Mouse (Mus musculus) left cerebral cortex, adult 8-10 months (tissue): ENCODE results near the gene Gm13090. TPM values are rescaled to one million over a fixed set of nuclear protein-coding genes. Genes with fewer than 3 reads are reported as not detected.
A peak's percentile ranks its signal among the peaks of the same experiment; 100 is the strongest.

Experiments
- DNase-seq, 2 experiments: peaks; one replicate each; pipeline ENCODE4 v3.0.0; 2022; ENCODE audit warnings: low spot score in 2 of 2
- total RNA-seq, 4 experiments: library from RNA; stranded (reverse); gene quantifications; 2 replicates each; pipeline ENCODE4 v1.2.4; 2022

Gm13090 gene
- total RNA-seq, 4 experiments from 2014 or later = not detected

DNA sequence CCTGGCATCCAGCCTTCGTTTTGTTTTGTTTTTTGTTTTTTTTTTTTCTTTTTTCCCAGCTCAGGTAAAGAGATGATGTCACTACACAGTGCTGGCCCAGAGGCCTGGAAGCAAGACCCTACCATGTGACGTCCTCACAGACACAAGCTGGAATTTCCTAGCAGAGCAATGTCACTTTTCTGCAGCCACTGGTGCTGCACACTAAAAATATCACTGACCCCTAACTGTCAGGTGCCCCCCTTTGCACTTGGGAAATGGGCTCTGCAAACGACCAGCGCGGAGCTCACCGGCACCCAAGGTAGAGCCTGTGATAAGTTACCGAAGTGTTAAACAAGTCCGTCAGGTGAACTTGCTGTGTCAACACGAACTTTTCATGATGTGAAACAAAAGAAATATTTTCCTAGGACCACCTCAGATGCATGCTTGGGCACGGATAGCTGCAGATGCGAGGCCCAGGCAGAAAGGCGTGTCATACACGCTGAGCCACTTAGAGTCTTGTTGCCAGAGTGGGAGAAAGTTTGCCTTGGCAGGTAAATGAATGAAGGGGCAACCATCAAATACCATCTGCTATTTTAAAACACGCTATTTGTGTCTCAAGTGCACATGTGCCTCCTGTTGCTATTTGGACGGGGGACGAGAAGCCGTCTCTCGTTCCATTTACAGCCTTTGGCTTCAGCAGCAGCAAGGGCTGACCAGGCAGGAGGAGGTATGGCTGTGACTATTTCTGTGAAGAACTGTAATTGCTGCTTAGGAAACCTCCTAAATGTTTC lies 7.1 kb downstream of the Gm13090 start:
- DNase-seq = no peak

DNA sequence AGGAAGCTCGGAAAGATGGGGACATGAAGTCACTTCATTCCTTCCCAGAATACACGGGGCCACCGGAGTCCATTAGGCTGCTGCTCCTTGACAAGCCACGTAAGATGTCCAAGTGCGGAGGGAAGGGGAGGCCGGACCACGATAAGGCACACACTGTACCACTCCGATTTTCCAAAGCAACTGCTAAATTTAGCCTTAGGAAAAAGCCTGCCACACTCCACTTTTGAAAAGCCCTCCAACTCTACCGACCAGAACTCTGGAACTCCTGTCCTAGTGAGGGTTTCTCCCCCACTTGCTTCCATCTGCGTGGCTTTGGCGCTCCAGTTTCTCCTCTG lies 7.7 kb downstream of the Gm13090 start:
- no peak for DNase-seq

DNA sequence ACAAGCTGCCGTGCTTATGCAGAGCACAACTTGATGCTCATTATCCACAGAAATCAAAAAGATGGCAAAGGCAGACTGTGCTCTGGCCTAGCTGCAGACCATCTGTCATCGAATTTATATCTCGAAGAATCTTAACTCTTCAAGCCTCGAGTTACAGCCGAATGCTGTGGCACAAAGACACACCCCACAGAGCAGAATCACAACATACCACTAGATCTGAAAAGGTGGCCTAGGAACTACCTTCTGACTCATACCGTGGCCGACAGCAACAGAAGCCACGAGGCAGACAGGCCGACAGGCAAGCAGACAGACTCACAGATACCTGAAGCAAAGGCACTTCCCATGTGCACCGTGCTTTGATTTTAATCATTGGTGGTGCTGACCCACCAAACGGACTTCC lies 14.3 kb downstream of the Gm13090 start:
- DNase-seq = no peak

DNA sequence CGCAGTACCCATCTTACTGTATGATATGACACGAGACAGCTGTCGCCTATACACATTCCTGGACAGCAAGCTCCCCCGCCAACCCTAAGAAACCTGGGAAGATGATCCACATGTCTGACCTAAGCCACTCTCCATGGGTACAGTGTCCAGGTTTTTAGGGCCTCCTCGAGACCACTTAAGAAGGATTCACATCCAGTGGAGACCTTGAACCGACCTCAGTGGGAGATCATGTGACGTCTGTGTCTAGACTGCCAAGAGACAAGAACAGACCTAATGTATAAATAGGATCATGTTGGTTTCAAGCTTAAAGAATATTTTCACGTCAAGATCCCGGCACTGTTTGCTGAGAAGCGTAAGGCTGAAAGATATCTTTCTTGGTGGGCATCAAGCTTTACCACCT lies 14.8 kb downstream of the Gm13090 start:
- no peak for DNase-seq

DNA sequence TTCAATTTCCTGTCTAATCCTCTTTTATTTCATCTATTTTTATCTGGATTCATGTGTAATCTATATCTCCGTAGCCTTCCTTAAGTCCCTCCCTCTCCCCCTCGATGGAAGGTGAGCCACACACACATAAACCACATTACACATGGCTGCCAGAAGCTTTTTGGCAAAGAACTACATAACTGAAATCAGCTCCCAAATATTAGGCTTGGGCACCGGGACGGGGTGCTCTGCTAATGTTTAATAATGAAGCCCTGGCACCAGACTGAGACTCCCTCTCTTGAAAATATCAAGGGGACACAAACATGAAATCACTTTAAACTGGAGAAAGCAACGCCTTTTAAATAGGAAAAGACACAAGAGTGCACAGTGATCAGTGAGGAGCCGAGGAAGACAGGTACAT lies 16.5 kb downstream of the Gm13090 start:
- DNase-seq = no peak

DNA sequence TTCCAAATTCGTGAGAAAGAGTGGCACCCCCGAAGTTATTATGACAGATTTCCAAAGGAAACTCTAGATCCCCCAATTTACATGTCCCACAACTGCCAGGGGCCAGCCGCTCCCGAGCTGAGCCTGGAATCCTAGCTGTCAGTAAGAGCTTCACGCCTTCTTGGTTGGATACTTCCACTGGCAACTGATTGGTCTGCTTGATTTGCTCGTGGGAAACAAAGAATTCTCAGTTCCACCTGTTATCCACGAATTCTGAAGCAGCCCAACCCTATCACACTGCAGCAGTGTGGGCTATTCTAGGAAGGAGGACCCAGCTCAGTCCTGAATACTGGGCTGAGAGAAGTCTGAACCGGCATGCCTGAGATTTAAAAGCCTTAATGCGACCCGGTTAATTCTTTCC lies 17.1 kb downstream of the Gm13090 start:
- no peak for DNase-seq

DNA sequence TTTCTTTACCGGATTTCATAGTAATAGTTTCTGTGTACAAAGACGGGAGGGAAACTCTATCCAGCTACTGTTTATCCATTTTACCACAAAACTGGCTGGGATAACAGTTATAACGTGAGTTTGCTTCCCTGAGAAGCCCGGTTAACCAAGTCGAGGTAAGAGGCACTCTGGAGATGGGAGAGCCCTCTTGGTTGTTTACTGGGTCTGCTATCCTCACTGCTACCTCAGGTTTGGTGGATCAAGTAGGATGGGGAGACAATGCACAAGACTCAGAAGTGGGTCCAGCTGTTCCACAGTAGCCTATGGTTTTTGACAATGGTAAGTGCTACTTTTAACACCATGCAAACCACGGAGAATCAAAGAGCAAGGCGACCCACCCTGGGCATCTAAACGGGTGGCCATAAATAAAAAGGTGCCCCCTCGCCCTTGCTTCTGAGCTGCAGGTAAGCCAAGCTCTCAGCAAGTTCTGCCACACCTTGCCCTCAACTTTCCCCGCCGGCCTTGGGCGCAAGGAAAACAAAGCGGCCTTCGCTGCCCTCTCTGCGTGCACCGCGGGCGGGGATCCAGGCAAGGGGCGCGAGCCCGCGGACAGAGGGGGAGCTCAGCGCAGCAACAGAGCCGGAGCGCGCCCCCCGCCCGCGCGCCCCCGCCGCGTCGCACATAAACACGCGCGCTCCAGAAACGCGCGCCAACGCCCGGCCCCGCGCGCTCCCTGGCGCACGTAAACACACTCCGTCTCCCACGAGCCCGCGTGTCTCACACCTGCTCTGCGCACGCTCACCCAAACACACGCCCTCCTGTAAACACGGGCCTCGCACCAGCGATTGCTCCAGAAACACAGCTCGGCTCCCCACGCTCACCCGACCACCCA lies 18.0 kb downstream of the Gm13090 start:
- DNase-seq = peak in 1 of 2 experiments; percentile 68

DNA sequence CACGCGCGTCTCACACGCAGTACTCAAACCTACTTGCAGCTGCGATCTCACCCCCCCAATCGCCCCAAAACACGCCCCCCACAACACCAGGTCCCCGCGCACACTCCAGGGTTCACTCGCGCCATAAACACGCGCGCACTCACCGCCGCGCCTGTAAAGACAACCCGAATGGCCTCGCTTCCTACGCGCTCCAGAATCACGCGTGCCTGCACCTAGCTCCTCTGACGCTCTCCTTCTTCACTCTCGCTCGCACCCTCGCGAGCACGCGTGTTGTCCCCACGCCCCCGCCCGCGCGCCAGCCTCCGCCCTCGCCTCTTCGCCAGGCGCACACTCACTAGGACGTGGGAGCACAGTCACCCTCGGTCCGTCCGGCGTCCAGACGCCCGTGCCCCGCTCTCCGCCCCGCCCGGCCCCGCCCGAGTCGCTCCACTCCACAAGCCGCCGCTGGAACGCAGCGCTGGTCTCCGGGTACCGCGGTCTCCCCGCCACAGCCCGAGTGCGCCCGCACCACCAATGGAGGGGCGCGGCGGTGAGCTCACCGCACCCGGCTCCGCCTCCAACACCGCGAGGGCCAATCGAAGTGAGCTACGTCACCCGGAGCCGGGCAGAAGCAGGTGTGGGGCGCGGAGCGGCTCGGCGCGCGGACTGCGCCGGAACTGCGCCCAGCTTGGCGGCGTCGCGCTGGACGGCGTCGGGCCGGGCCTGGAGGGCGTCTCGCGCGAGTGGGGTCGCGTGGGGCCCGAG lies 18.8 kb downstream of the Gm13090 start:
- peak; percentile 80 to 86 for DNase-seq

DNA sequence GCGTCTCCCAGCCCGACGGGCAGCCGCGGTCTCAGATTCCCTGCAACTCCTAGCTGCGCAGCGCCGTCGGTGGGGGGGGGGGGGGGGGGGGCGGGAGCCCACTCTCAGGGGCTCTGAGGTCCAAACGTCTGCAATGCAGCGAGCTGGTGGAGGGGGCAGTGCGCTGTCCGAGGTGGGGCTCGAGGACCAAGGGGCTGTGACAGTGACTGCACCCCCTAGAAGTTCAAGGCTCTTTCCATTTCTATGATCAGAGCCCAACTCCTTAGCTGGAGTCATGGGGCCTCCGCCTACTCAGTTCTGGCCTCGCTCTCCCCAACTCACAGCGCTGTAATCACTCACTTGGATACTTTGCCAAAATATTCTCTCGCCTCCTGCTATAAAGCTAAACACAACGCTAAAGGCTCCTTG lies 19.5 kb downstream of the Gm13090 start:
- DNase-seq = no peak

DNA sequence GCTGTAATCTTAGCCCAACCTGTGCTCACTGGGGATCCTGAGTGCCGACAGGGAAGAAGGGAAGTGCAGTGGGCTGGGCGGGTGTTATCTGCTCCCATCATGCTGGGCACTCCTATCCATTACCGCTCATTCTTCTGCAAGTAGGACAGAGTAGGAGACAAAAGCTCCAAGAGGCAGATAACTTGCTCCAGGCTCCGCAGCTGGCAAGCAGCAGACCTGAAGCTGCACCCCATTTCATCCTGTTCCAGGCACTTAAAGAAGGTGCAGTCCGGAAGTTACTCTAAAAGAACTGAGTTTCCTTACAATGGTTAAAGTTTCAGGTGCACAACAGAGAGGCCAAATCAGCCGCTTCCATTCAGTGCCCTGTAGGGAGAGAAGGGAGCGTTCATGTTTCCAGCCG lies 21.9 kb downstream of the Gm13090 start:
- DNase-seq = no peak

DNA sequence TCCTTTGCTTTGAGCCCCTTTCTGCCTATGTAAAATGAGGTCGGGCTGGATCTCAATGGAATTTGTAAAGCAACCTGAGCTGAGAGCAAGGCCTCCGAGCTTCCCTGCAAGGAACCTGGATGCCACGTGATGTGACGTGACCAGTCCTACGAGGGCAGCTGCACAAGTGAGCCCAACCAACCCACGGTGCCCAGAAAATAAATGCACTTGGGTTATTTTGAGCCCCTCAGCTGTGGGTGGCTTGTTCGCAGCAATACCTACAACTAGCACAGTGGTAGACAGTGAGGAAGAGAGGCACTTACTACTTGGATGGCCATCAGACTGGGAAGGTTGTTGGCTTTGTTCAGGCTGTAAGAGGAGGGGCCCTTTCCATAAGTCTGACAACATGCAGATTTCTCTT lies 25.2 kb downstream of the Gm13090 start:
- DNase-seq = peak in 1 of 2 experiments; percentile 57

DNA sequence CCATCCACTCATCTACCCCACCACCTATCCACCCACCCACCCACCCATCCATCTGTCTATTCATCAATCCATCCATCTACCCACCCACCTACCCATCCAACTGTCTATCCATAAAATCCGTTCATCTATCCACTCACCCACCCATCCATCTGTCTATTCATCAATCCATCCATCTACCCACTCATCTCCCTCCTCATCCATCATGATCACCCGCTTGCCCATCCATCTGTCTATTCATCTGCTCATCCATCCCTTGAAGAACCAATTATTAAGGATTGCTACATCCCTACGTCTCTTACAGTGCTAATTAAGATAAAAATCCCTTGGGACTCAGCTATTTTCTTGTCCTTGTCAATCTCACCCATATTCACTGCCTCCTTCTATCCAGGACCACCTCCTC lies 29.5 kb downstream of the Gm13090 start:
- no peak for DNase-seq

DNA sequence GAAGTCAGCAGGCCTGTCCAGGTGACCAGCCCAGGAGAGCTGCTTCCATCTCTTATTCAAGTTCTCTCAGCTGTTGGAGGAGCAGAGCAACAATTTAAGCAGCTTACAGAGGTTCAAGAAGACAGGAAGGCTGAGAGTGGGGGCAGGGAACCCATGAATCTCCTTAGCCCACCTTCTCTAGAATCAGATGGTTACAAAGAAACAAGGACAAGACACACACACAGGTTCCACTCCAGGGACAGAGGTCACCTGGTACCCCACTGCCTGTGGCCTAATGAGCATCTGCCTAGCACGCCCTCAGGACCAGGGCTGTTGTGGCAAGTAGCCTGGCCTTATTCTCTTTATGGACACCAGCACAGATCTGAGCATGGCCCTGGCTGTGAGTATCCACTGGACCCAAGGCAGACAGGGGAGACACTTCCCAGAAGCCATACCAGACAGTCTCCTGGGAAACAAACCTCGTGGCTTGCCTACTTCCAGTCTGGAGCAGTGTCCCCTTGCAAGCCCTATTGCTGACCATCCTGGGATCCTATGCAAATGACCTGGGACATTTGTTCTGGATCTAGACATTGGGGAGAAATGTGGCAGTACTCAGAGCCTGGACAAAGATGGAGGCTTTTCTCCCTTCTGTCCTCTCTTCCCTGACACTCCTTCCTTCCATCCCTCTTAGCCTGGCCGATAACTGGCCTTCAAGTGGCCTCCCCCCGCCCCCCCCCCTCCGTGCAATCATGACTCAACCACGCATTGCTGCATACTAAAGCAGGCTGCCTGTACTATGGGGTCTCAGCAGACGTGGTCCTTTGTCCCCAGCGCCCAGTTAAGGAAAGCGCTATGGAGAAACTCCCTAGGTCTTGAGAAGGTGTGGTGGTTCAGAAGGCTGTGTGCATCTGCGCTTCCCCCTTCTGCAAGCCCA lies 38.5 kb downstream of the Gm13090 start:
- no peak for DNase-seq

DNA sequence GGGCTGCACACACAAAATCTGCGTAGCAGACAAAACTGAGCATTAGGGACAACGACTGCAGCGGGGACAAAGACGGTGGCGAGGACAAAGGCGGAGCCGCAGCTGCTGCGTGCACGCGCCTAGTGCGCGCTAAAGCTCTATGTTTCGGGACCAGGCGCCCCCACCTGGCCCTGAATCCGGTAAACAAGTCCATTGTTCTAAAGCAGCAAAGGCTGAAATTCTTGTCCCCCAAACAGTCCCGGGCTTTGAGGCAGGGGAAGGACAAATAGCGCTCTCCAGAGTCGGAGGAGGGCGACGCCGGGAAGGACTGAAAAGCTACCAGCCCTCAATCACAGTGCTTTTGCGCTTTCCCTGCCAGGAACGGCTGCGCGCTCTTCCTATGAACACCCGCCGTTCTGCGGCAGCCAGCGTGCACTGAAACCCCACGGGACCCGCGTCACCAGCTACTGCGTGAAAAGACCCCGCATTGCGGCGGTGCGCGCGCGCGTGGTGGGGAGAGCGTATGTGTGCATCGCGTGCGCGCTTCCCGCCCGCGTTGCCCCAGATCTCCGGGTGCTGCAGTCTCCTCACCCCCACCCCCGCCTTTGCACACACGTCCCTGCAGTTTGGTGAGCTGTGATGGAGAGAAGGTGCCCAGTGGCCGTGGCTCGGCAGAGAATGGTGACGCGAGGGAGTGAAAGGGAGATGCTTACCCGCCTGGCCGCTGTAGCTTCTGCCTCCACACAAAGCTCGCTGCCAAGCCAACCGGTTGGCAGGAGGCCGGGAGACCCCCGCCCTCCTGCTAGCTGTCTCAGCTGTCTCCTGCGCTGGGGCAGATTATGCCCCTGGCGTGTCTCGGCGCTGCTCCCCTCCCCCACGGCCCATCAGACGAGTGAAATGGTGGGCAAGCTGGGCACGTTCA lies 39.5 kb downstream of the Gm13090 start:
- peak; percentile 75 to 88 for DNase-seq

DNA sequence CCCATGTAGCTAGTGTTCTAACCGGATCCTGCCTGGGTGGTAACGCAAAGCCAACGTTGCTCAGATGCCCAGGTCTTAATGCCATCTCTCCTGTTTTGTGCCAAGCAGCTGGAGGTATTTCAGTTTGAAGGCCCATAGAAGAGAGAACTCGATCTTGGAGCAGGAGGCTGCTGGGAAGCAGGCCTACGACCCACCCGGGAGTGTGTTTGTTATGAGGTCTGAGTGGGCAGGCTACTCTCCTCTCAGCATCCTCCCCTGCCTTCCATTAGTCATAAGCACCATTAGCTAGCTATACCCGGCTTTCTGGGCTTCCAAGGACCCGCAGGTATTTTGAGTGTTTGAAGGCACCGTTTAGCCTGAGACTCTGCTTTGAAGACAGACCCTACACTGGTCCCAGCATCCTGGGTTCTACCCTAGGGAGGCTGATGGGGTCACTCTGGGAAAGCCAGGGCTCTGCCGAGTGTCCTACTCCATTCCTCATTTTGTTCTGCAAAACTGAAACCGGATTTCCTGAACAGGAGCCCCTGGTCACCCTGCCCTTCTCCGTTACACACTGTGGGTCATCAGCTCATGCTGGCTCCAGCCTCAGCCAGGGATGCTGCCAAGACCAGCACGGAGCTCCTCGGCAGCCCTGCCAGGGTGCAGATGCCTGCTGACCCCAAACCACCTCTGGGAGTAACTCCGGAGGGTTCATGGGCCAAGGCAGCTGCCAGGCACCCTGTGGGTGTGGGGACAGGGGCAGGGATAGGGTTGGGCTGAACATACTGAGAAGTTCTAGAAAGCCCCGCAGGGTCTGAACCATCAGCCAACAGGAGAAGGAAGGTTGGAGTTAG lies 40.6 kb downstream of the Gm13090 start:
- no peak for DNase-seq

DNA sequence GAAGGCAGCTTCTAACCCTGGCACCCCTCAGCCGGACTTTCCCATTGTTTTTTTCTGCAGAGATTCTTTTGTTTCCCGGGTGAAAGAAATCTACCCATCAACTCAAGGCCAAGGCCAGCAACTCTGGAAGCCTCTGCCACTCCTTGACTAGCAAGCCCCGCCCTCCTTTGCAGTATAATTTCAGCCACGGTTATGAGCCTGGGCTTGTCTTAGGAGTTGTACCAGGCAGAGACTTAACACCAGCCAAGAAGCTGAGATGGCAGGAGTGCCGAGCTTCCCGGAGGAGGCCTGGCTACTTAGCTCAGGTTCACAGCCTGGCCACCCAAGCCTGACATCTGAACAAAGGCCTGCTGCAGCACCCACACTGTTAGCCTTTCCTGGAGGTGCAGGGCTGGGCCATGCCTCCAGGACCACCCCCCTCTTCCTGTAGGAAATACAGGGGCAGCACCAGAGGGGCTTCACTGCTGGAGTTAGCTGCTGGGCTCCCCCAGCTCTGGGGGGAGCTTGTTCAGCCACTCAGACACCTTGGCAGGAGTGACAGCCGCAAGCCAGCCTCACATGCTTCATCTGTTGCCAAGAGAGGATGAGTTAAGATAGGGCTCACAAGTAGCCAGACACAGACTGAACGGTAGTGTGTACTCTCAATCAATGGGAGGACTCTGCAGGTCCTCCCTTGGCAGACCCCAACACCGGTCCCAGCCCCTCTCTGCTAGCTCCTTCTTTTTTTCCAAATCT lies 41.6 kb downstream of the Gm13090 start:
- no peak for DNase-seq

DNA sequence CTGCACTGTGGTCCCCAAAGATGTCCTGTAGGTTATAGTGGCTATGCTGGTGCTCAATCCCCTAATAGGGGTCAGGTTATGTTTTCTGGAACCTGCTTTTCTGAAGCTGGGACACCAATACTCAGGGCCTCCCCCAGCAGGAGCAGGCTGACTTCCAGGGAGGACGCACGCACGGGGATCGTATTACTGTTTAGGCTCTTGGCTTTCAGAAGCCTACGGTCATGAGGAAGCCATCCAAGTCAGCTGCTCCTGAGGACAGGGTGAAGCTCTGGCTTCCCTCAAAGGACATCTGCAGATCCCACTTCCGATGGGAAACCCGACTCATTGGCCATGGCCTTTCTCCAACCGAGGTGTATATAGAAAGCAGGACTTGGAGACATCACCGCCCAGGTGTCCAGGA lies 43.1 kb downstream of the Gm13090 start:
- DNase-seq = no peak

DNA sequence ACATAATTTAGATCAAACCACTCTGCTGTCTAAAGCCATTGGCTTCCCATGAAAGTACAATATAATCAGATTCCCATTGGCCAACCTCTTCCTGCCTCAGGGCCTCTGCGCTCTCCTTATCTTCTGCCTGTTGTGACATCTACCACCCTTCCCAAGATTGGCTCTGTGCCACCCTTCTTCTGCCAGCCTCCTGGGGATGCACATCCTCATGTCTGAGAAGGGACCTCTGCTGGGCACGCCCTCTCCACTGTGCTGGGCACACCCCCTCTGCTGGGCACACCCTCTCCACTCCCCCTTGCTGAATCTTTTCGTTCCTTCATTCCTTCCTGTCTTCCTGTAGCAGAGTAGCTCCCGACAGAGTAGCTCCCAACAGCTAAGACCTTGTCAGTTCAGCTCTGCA lies 44.4 kb downstream of the Gm13090 start:
- DNase-seq = no peak
